Mouse (Mus musculus): Measurements from ENCODE around the gene Tysnd1. TPM values are rescaled to one million over a fixed set of nuclear protein-coding genes. Genes with fewer than 3 reads are reported as not detected.

Tysnd1 gene
- polyA plus RNA-seq (2012; rRNA removed), result 50.2 and 69.7 TPM in 2 replicates

DNA sequence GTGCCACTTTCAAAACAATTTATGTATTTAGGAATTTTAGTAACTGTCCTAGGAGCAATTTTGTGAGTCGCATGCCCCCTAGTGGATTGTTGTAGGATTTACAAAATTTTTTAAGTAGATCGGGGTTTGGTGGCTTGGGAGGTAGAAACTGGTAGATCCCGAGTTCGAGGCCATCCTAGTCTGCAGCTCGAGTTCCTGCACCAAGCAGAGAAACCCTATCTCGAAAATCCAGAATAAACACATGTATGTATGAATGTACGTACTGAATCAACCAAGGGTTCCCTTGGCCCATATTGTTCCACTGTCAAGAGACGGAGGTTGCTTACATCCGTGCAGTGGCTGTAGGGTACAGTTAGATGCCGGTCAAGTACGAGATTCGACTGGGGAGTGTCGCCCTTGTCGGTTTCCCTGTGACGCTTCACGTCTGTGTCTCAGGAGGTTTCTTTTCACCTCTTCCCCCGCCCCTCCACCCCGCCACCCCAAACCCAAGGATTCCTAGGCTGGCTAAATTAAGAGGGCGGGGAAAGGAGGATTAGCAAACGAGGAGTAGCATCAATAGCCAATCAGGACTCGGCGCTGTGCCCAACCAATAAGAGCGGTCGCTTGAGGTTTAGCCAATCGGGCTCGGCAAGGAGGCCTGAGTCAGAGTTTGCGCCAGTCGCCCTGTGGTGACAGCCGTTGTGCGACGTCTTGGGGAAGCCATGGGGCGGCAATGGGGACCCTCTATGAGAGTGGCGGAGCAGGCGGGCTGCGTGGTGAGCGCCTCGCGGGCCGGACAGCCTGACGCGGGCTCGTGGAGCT, at the start of gene Tysnd1:
TSS of gene Tysnd1 (plus strand) at position 645 of the 801 bp plus-strand sequence.
- under 1% methylated on average over 42 of the region's 42 CpGs for WGBS
- peak; percentile 92 for DNase-seq

DNA sequence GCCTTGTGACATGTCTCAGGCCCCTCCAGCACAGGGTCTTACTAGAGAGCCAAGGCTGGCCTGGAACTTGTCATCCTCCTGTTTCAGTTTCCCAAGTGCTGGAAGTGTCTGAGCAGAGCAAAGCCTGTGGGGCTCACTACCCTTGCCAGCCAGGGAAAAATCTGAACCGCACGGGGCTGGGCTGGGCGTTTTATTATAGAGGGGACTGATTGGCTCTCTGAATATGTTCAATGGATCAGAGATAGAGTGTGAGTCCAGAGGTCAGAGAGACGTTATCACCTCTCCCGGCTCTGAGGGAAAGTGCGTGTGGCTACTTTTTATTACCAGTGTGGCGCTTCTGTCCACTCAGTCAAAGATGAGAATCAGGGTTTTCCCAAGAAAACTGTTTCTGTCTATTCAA, 48.8 kb upstream of the Tysnd1 start:
- 88% methylated on average over 7 of the region's 7 CpGs for WGBS
- H3K4me3 ChIP-seq (replicated peaks; ENCODE audit: extremely low read depth, low read depth, low read length), result no peak overlapping the region
- no peak for DNase-seq
- TF ChIP-seq POLR2A (IDR thresholded peaks at IDR 0.05; ENCODE audit: borderline replicate concordance, extremely low read depth, low read depth, low read length) (no peak), CTCF (IDR thresholded peaks at IDR 0.05; ENCODE audit: insufficient read depth, low read length) (no peak)
- H3K4me1 ChIP-seq (ENCODE audit: control insufficient read depth, insufficient read depth, low read length), result 0 out of 2 replicates have a peak, but pooled peaks cover 3% of the 10 kb centered on the region

More for the DNA sequence above, at the start of gene Tysnd1:
- H3K4me3 ChIP-seq (replicated peaks; ENCODE audit: extremely low read depth, low read depth, low read length), result peak within 1 kb of the TSS; percentile 92
- peaks cover 9% of the 10 kb centered on the region for H3K4me1 ChIP-seq (ENCODE audit: control insufficient read depth, insufficient read depth, low read length)
- peak; percentile 78; the same call in 1 of the 2 replicates for TF ChIP-seq POLR2A (IDR thresholded peaks at IDR 0.05; ENCODE audit: borderline replicate concordance, extremely low read depth, low read depth, low read length)
- no peak for TF ChIP-seq CTCF (IDR thresholded peaks at IDR 0.05; ENCODE audit: insufficient read depth, low read length)

DNA sequence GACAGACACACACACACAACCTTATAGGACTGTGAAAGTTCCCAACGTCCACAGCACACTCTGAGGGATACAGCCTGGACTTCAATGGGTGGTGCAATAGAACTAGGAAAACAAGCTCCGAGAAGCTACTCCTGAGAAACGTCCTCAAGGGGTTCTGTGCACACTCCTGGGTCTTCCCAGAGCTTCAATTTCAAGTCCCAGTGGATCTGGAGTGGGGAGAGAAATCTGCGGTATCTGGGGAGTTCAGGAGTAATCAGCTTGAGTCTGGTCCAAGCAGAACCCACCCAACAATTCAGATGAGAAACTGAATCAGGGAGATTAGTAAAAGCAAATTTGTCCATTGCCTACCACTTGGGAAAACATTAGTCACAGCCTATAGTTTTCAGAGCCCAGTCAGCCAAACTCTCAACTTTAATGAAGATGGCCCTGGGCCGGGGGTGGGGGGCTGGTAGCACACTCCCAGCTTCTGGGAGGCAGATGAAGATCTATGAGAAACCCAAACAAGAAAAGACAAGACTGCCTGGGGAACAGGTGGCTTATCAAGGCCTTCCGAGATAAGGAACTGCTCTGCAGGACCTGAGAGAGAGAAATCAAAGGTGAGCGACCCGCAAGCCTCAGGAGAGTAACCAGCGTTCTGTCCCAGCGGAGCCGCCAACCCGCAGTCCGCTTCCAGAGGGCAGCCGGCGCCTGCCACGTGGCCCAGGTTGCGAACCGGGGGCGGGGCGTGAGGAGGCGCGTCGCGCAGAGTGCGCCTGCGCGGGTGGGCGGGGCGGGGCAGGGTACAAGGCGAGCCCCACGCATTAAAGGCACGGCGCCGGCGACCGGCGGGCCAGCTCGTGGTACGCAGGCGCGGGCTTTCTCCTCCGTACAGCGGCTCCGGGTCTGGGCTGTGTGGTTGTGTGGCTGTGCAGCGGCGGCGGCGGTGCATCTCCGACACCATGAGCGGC, 47.3 kb upstream of the Tysnd1 start, which contains the start of gene Ppa1:
TSS of gene Ppa1 (plus strand) at position 763 of the 947 bp plus-strand sequence.
- DNase-seq, result peak; percentile 72
- WGBS, result 3% methylated on average over 50 of the region's 50 CpGs
- H3K4me3 ChIP-seq (replicated peaks; ENCODE audit: extremely low read depth, low read depth, low read length), result peak within 1 kb of the TSS; percentile 69
- H3K4me1 ChIP-seq (ENCODE audit: control insufficient read depth, insufficient read depth, low read length), result 0 out of 2 replicates have a peak, but pooled peaks cover 3% of the 10 kb centered on the region
- TF ChIP-seq CTCF (IDR thresholded peaks at IDR 0.05; ENCODE audit: insufficient read depth, low read length) (no peak), POLR2A (IDR thresholded peaks at IDR 0.05; ENCODE audit: borderline replicate concordance, extremely low read depth, low read depth, low read length) (peak; percentile 41; the same call in 1 of the 2 replicates)

DNA sequence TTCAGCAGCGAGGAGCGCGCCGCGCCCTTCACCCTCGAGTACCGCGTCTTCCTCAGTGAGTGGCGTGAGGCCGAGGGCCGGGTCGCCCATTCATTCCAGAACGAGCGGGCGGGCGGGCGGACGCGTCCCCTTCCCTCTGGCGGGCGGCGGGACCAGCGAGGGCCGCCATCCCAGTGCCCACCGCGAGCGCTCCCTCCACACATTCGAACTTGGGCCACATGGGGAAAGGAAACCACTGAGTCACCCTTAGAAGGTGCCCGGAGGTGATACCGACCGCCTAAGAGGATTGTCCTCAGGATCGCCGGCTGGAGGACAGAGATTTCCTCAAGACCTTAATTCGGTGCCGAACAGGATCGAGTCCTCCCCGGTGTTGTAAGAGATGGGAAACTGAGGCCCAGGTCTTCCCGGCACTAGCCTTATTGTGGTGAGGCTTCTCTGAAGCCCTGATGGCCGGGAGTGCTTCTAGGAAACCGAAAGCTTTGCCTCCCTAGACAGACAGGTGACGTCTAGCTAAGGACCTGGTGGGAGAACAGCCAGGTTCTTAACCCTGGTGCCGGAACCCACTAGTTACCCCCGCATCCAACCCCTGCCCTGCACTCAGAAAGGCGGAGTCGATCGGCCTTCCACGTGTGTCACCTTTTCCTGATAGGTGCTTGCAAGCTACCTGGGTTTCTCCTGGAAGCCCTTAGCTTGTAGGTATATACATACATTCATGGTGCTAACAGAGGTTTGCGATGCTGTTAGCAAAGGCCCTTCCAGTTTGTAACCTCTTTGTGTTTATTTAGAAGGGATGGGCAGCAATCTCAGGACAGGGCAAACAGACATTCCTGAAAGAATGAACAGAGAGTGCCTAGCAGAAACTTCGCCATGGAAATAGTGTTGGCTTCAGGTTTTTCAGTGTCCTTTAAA, 46.3 kb upstream of the Tysnd1 start:
- DNase-seq, result peak; percentile 36
- Histone ChIP-seq H3K4me1 (ENCODE audit: control insufficient read depth, insufficient read depth, low read length) (0 out of 2 replicates have a peak, but pooled peaks cover 3% of the 10 kb centered on the region), H3K4me3 (replicated peaks; ENCODE audit: extremely low read depth, low read depth, low read length) (peak overlapping the region; percentile 69)
- TF ChIP-seq POLR2A (IDR thresholded peaks at IDR 0.05; ENCODE audit: borderline replicate concordance, extremely low read depth, low read depth, low read length), result no peak
- TF ChIP-seq CTCF (IDR thresholded peaks at IDR 0.05; ENCODE audit: insufficient read depth, low read length), result no peak
- WGBS, result 1% methylated on average over 49 of the region's 49 CpGs

DNA sequence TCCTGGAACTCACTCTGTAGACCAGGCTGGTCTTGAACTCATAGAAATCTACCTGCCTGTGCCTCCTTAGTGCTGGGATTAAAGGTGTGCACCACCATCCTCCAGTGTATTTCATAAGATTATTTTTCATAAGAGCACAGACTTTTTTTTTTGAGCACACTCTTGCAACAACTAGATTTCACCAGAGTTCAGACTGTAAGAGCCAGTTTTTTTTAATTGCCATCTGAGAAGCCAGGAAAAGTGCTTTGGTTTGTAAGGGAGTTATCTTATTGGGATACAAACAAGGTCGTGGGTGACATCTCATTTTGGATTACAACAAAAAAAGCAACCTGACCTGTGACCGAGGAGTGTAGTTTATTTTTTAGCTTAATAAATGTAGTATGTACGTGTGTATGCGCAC, 41.2 kb upstream of the Tysnd1 start:
- TF ChIP-seq POLR2A (IDR thresholded peaks at IDR 0.05; ENCODE audit: borderline replicate concordance, extremely low read depth, low read depth, low read length) (no peak), CTCF (IDR thresholded peaks at IDR 0.05; ENCODE audit: insufficient read depth, low read length) (no peak)
- no peak overlapping the region for H3K4me3 ChIP-seq (replicated peaks; ENCODE audit: extremely low read depth, low read depth, low read length)
- DNase-seq, result no peak
- 88% methylated on average over 4 of the region's 4 CpGs for WGBS
- H3K4me1 ChIP-seq (ENCODE audit: control insufficient read depth, insufficient read depth, low read length), result 0 out of 2 replicates have a peak, but pooled peaks cover 5% of the 10 kb centered on the region

DNA sequence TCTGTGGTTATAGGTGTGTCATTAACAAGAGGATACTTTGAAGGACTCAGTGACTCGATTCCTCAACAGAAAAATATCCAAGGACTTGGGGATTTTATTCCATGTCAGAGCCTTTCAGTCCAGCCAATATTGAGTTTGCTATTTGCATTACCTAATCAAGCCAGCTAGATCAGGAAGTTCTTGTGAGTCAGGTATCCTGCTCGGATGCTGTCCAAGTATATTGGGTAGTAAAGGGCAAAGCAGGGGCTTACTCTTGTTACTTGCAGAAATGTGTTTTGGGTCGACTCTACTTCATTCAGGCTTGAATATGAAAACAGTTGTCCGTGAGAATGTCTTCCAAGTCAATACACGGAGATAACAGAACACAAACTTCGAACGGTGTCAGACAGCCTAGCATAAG, 40.6 kb upstream of the Tysnd1 start:
- 0 out of 2 replicates have a peak, but pooled peaks cover 2% of the 10 kb centered on the region for H3K4me1 ChIP-seq (ENCODE audit: control insufficient read depth, insufficient read depth, low read length)
- H3K4me3 ChIP-seq (replicated peaks; ENCODE audit: extremely low read depth, low read depth, low read length), result no peak overlapping the region
- DNase-seq, result no peak
- 65% methylated on average over 7 of the region's 7 CpGs for WGBS
- TF ChIP-seq POLR2A (IDR thresholded peaks at IDR 0.05; ENCODE audit: borderline replicate concordance, extremely low read depth, low read depth, low read length) (no peak), CTCF (IDR thresholded peaks at IDR 0.05; ENCODE audit: insufficient read depth, low read length) (no peak)

DNA sequence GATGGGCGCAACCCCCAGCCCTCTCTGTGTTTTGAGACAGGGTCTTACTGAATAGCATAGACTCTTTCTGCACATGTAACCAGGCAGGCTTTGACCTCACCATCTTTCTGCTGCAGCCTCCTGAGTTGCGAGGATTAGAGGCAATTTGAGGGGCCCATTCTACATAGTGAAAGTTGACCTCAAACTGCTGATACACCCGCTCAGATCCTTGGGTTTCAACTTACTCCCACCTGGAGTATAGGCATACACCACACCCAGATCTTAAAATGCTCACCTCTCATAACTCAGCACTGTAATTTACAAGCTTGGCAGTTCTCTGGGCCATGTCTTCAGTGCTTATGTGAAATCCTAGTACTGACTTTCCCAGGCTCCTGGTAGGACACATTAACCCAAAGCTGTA, 40.1 kb upstream of the Tysnd1 start:
- DNase-seq, result no peak
- 80% methylated on average over 3 of the region's 3 CpGs for WGBS
- Histone ChIP-seq H3K4me1 (ENCODE audit: control insufficient read depth, insufficient read depth, low read length) (0 out of 2 replicates have a peak, but pooled peaks cover 2% of the 10 kb centered on the region), H3K4me3 (replicated peaks; ENCODE audit: extremely low read depth, low read depth, low read length) (no peak overlapping the region)
- TF ChIP-seq CTCF (IDR thresholded peaks at IDR 0.05; ENCODE audit: insufficient read depth, low read length) (no peak), POLR2A (IDR thresholded peaks at IDR 0.05; ENCODE audit: borderline replicate concordance, extremely low read depth, low read depth, low read length) (no peak)

All from lung, adult 2 months (tissue).